Mouse (Mus musculus) myocyte (in vitro differentiated cells): Measurements from ENCODE around the gene Tex44.

Experiments
- CEBPB ChIP-seq: IDR thresholded peaks from 2 replicates; pipeline ENCODE4 v1.6.1; 2011; ENCODE audit warnings: mild to moderate bottlenecking, moderate library complexity; ENCODE audit not compliant: poor library complexity, insufficient read depth, severe bottlenecking
- MAX ChIP-seq: IDR thresholded peaks from one replicate; pipeline ENCODE4 v1.6.1; 2011; ENCODE audit warnings: low read depth, mild to moderate bottlenecking, control low read depth
- MYOG ChIP-seq, 3 experiments: IDR thresholded peaks; one replicate each; pipeline ENCODE4 v1.6.1; 2011; ENCODE audit warnings: control low read depth in 2 of 3, low read depth in 2 of 3, mild to moderate bottlenecking in 2 of 3; ENCODE audit not compliant: insufficient read length in 2 of 3, control insufficient read depth in 1 of 3, insufficient read depth in 1 of 3
- POLR2A ChIP-seq: IDR thresholded peaks from one replicate; pipeline ENCODE4 v1.6.1; 2011; ENCODE audit warnings: low read depth, mild to moderate bottlenecking, control low read depth, moderate library complexity; ENCODE audit not compliant: insufficient read length
- POLR2AphosphoS2 ChIP-seq: IDR thresholded peaks from one replicate; pipeline ENCODE4 v1.6.1; 2011; ENCODE audit warnings: low read depth, control low read depth; ENCODE audit not compliant: insufficient read length
- REST ChIP-seq: IDR thresholded peaks from one replicate; pipeline ENCODE4 v1.6.1; 2011; ENCODE audit warnings: mild to moderate bottlenecking, control low read depth, moderate library complexity; ENCODE audit not compliant: insufficient read depth, insufficient read length
- SRF ChIP-seq: IDR thresholded peaks from one replicate; pipeline ENCODE4 v1.6.1; 2011; ENCODE audit warnings: low read depth; ENCODE audit not compliant: control insufficient read depth, insufficient read length
- TCF12 ChIP-seq: IDR thresholded peaks from one replicate; pipeline ENCODE4 v1.6.1; 2011; ENCODE audit warnings: mild to moderate bottlenecking, control low read depth; ENCODE audit not compliant: poor library complexity, insufficient read depth, severe bottlenecking
- TCF3 ChIP-seq: IDR thresholded peaks from one replicate; pipeline ENCODE4 v1.6.1; 2011; ENCODE audit warnings: low read depth, control low read depth; ENCODE audit not compliant: insufficient read length
- USF1 ChIP-seq: IDR thresholded peaks from one replicate; pipeline ENCODE4 v1.6.1; 2011; ENCODE audit warnings: low read depth, mild to moderate bottlenecking, control low read depth, moderate library complexity

DNA sequence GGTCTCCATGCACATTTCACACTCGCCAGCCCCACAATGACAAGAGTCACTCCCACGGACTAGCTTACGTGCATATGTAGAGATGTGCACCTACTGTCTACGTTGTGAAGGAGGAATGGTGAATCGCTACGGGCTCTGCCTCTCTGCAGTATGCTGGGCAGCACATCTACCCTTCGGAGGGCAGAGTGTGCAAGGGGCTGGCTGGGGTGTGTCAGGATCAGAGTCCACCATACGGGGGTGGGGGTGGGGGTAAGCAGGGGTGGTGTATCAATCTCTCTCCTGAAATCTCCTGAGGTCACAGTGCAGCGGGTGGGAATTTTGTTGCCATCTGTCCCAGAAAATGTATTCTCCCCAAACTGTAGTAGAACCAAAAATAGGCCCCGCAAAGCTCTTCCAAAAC lies 17.6 kb upstream of the Tex44 start:
- no peak for TF ChIP-seq USF1
- TF ChIP-seq CEBPB: no peak
- TF ChIP-seq POLR2A: no peak
- TF ChIP-seq REST: no peak
- TF ChIP-seq MAX: no peak
- TF ChIP-seq MYOG (IDR thresholded peaks at IDR 0.05; ENCODE audit: control insufficient read depth in 1 of 3, insufficient read depth in 1 of 3, insufficient read length in 2 of 3, low read depth in 2 of 3): no peak
- no peak for TF ChIP-seq TCF12
- no peak for TF ChIP-seq POLR2AphosphoS2
- TF ChIP-seq TCF3: no peak
- no peak for TF ChIP-seq SRF
